Mouse (Mus musculus): ENCODE results near the gene Csn1s2a. TPM values are rescaled to one million over a fixed set of nuclear protein-coding genes. Genes with fewer than 3 reads are reported as not detected.
"Not testable (repeated sequence)": the region's sequence is repeated elsewhere in the genome, so short reads cannot be mapped to it uniquely, and the experiment has no call there.

Gene Csn1s2a
- not detected in 2 replicates for total RNA-seq (2014; rRNA removed; ENCODE audit: low replicate concordance)
- not detected in 2 replicates for polyA plus RNA-seq (2015; fragmentation: Nextera tagmentation; extraction: Ambion mirVana)

GRCm38 (mm10) chr5:87774267-87774666, at the start of gene Csn1s2a:
Gene Csn1s2a, plus strand, starts transcription at chr5:87774567.
- WGBS, result 60% methylated on average over 1 of the region's 1 CpGs
- no peak for TF ChIP-seq CTCF (IDR thresholded peaks at IDR 0.05; ENCODE audit: low read depth)
- TF ChIP-seq EP300 (IDR thresholded peaks at IDR 0.05; ENCODE audit: low read depth), result no peak

GRCm38 (mm10) chr5:87734821-87735220, 39.5 kb upstream of the Csn1s2a start:
- Histone ChIP-seq H3K36me3 (replicated peaks; ENCODE audit: control insufficient read depth, insufficient read depth, low read length) (no peaks in the 10 kb centered on the region), H3K4me2 (ENCODE audit: low read depth, low read length) (no peak overlapping the region), H3K4me1 (ENCODE audit: control insufficient read depth, insufficient read depth) (no peaks in the 10 kb centered on the region)

More at GRCm38 (mm10) chr5:87774267-87774666, at the start of gene Csn1s2a:
- Histone ChIP-seq H3K9me3 (replicated peaks; ENCODE audit: control insufficient read depth, low read length) (no peaks in the 10 kb centered on the region), H3K9ac (replicated peaks; ENCODE audit: low read depth, low read length) (no peak within 1 kb of the TSS), H3K4me2 (ENCODE audit: low read depth, low read length) (no peak within 1 kb of the TSS), H3K27me3 (ENCODE audit: control insufficient read depth, insufficient read depth, low read length) (no peaks in the 10 kb centered on the region), H3K36me3 (replicated peaks; ENCODE audit: control insufficient read depth, insufficient read depth, low read length) (no peaks in the 10 kb centered on the region), H3K27ac (ENCODE audit: low read depth) (no peak within 1 kb of the TSS), H3K4me1 (ENCODE audit: control insufficient read depth, insufficient read depth) (no peaks in the 10 kb centered on the region), H3K4me3 (ENCODE audit: low read depth, low read length) (no peak within 1 kb of the TSS)
- ATAC-seq (ENCODE audit: insufficient read depth, low read depth) (no peak), DNase-seq (ENCODE audit: low spot score) (no peak)

GRCm38 (mm10) chr5:87753471-87753870, 20.9 kb upstream of the Csn1s2a start:
- TF ChIP-seq CTCF (IDR thresholded peaks at IDR 0.05; ENCODE audit: low read depth) (no peak), EP300 (IDR thresholded peaks at IDR 0.05; ENCODE audit: low read depth) (no peak)
- no peaks in the 10 kb centered on the region for H3K4me1 ChIP-seq (ENCODE audit: control insufficient read depth, insufficient read depth)
- H3K9me3 ChIP-seq (replicated peaks; ENCODE audit: control insufficient read depth, low read length), result no peaks in the 10 kb centered on the region

More at GRCm38 (mm10) chr5:87734821-87735220, 39.5 kb upstream of the Csn1s2a start:
- no peak for ATAC-seq (ENCODE audit: insufficient read depth, low read depth)
- Histone ChIP-seq H3K27ac (ENCODE audit: low read depth) (no peak overlapping the region), H3K9ac (replicated peaks; ENCODE audit: low read depth, low read length) (no peak overlapping the region), H3K9me3 (replicated peaks; ENCODE audit: control insufficient read depth, low read length) (no peaks in the 10 kb centered on the region), H3K4me3 (ENCODE audit: low read depth, low read length) (no peak overlapping the region), H3K27me3 (ENCODE audit: control insufficient read depth, insufficient read depth, low read length) (no peaks in the 10 kb centered on the region)
- DNase-seq (ENCODE audit: low spot score), result no peak
- no peak for TF ChIP-seq EP300 (IDR thresholded peaks at IDR 0.05; ENCODE audit: low read depth)
- no peak for TF ChIP-seq CTCF (IDR thresholded peaks at IDR 0.05; ENCODE audit: low read depth)

GRCm38 (mm10) chr5:87764546-87764945, 9.8 kb upstream of the Csn1s2a start:
- Histone ChIP-seq H3K27me3 (ENCODE audit: control insufficient read depth, insufficient read depth, low read length) (no peaks in the 10 kb centered on the region), H3K9ac (replicated peaks; ENCODE audit: low read depth, low read length) (no peak overlapping the region), H3K27ac (ENCODE audit: low read depth) (no peak overlapping the region), H3K9me3 (replicated peaks; ENCODE audit: control insufficient read depth, low read length) (no peaks in the 10 kb centered on the region), H3K36me3 (replicated peaks; ENCODE audit: control insufficient read depth, insufficient read depth, low read length) (no peaks in the 10 kb centered on the region), H3K4me1 (ENCODE audit: control insufficient read depth, insufficient read depth) (no peaks in the 10 kb centered on the region), H3K4me3 (ENCODE audit: low read depth, low read length) (no peak overlapping the region), H3K4me2 (ENCODE audit: low read depth, low read length) (no peak overlapping the region)
- ATAC-seq (ENCODE audit: insufficient read depth, low read depth) (no peak), DNase-seq (ENCODE audit: low spot score) (no peak)
- TF ChIP-seq EP300 (IDR thresholded peaks at IDR 0.05; ENCODE audit: low read depth), result no peak
- TF ChIP-seq CTCF (IDR thresholded peaks at IDR 0.05; ENCODE audit: low read depth), result no peak
- WGBS, result 65% methylated on average over 3 of the region's 3 CpGs

More at GRCm38 (mm10) chr5:87753471-87753870, 20.9 kb upstream of the Csn1s2a start:
- Histone ChIP-seq H3K27me3 (ENCODE audit: control insufficient read depth, insufficient read depth, low read length) (no peaks in the 10 kb centered on the region), H3K4me2 (ENCODE audit: low read depth, low read length) (no peak overlapping the region), H3K4me3 (ENCODE audit: low read depth, low read length) (no peak overlapping the region), H3K27ac (ENCODE audit: low read depth) (no peak overlapping the region), H3K36me3 (replicated peaks; ENCODE audit: control insufficient read depth, insufficient read depth, low read length) (no peaks in the 10 kb centered on the region), H3K9ac (replicated peaks; ENCODE audit: low read depth, low read length) (no peak overlapping the region)
- DNase-seq (ENCODE audit: low spot score), result no peak
- no peak for ATAC-seq (ENCODE audit: insufficient read depth, low read depth)
- WGBS, result 83% methylated on average over 1 of the region's 1 CpGs

- WGBS, result 42% methylated on average over 2 of the region's 2 CpGs
Measured at GRCm38 (mm10) chr5:87772151-87772550, 2.2 kb upstream of the Csn1s2a start.

GRCm38 (mm10) chr5:87782731-87783130, 8.4 kb downstream of the Csn1s2a start:
- ATAC-seq (ENCODE audit: insufficient read depth, low read depth) (no peak), DNase-seq (ENCODE audit: low spot score) (no peak)
- no peaks in the 10 kb centered on the region for H3K9me3 ChIP-seq (replicated peaks; ENCODE audit: control insufficient read depth, low read length)
- H3K4me3 ChIP-seq (ENCODE audit: low read depth, low read length), result no peak overlapping the region
- WGBS, result 39% methylated on average over 4 of the region's 4 CpGs
- no peaks in the 10 kb centered on the region for H3K4me1 ChIP-seq (ENCODE audit: control insufficient read depth, insufficient read depth)
- H3K4me2 ChIP-seq (ENCODE audit: low read depth, low read length), result no peak overlapping the region
- H3K27me3 ChIP-seq (ENCODE audit: control insufficient read depth, insufficient read depth, low read length), result no peaks in the 10 kb centered on the region
- no peak overlapping the region for H3K27ac ChIP-seq (ENCODE audit: low read depth)
- no peak for TF ChIP-seq CTCF (IDR thresholded peaks at IDR 0.05; ENCODE audit: low read depth)
- H3K36me3 ChIP-seq (replicated peaks; ENCODE audit: control insufficient read depth, insufficient read depth, low read length), result no peaks in the 10 kb centered on the region
- no peak overlapping the region for H3K9ac ChIP-seq (replicated peaks; ENCODE audit: low read depth, low read length)

More at GRCm38 (mm10) chr5:87772151-87772550, 2.2 kb upstream of the Csn1s2a start:
- H3K4me2 ChIP-seq (ENCODE audit: low read depth, low read length); DNase-seq (ENCODE audit: low spot score); H3K4me3 ChIP-seq (ENCODE audit: low read depth, low read length); H3K27me3 ChIP-seq (ENCODE audit: control insufficient read depth, insufficient read depth, low read length); H3K4me1 ChIP-seq (ENCODE audit: control insufficient read depth, insufficient read depth); ATAC-seq (ENCODE audit: insufficient read depth, low read depth); H3K36me3 ChIP-seq (replicated peaks; ENCODE audit: control insufficient read depth, insufficient read depth, low read length); H3K9ac ChIP-seq (replicated peaks; ENCODE audit: low read depth, low read length); H3K9me3 ChIP-seq (replicated peaks; ENCODE audit: control insufficient read depth, low read length); H3K27ac ChIP-seq (ENCODE audit: low read depth): not testable (repeated sequence)

All from heart, postnatal 0 days (tissue).